Mouse (Mus musculus): ENCODE data around the gene Nnat.
"Not testable (repeated sequence)": the region's sequence is repeated elsewhere in the genome, so short reads cannot be mapped to it uniquely, and the experiment has no call there.

The Nnat gene

DNA sequence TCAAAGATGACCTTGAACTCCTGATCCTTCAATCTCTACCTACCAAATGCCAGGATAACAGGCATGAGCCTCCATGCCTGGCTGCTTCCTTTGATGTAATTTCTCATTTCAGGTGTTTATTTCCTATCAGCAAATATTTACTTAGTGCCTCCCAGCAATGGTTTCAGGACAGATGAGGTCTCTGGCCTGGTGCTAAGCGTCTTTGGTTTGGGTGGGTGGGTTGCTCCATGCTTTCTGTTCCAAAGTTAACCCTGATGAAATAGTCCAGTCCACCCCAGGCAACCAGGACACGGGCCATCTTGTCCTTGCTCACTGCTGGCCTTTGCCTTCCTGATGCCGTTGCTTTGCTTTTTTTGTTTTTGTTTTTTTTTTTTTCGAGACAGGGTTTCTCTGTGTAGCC lies 9.6 kb upstream of the Nnat start:
- no peak for DNase-seq (ENCODE audit: low spot score in 2 of 2)

GRCm38 (mm10) chr2:157552158-157552886 lies 7.6 kb upstream of the Nnat start:
- no peak for DNase-seq (ENCODE audit: low spot score in 2 of 2)

- DNase-seq (ENCODE audit: low spot score in 2 of 2) = no peak
These were observed 3.7 kb upstream of the Nnat start for GRCm38 (mm10) chr2:157556074-157556698.

- no peak for DNase-seq (ENCODE audit: low spot score in 2 of 2)
These were observed 1.8 kb upstream of the Nnat start for GRCm38 (mm10) chr2:157558051-157558450.

DNA sequence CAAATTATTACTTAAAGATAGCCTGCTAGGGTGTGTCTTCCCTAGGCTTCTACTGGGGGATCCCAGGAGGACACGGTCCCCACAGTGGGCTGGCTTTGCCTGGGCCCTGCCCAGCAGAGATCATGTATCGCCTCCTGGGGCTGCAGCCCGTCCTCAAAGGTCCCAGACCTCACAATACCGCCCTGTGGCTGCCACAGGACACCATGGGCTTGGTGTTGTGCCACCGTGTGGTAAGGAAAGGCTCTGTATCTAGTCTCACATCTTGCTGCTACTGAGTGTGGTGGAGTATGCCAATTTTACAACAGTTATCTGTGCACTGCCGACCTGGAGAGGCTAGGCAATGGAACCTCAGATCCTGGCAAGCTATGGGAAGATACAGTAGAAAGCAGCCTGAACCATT lies 1.4 kb upstream of the Nnat start:
- no peak for DNase-seq (ENCODE audit: low spot score in 2 of 2)

DNA sequence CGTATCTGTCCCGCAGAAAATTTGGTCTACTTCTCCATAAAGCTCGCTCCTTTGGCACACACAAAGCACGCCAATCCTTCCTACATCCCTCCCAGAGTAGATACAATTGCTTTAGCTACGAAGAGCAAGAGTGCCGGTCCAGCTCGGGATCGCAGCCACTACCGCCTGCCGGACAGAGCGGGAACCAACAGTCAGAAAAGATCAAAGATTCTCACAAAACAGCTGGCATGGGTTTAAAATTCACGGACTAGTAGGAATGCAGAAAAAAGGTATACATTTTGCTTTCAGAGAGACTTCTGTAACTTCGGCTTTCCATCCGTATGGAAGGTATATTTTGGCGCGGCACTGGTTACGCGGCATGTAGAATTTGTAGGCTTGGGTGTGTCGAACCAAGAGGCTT lies 438 bp upstream of the Nnat start:
- DNase-seq (ENCODE audit: low spot score in 2 of 2) = no peak

GRCm38 (mm10) chr2:157560302-157560701 lies 424 bp downstream of the Nnat start:
- DNase-seq (ENCODE audit: low spot score in 2 of 2) = no peak

GRCm38 (mm10) chr2:157561165-157561836 lies 1.4 kb downstream of the Nnat start:
- DNase-seq (ENCODE audit: low spot score in 2 of 2) = peak in 1 of 2 experiments; percentile 65

DNA sequence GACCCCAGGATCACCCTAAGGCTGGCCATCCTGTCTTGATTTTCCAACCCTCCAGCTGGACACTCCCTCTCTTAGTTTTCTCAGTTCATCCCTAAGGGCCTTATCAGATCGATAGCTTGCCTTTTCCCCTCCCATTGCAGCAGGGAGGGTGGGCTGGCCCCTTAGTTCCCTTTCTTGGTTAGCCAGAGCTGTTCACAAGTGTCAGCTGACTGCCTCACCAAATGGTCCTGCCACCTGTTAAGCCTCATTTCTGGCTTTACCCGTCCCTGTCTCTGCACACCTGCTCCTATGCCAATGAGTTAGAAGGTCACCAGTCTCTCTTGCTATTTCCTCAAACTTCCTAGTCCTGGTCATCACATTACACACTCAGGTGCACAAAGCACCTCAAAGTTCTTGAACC lies 3.2 kb downstream of the Nnat start:
- DNase-seq (ENCODE audit: low spot score in 2 of 2) = no peak

DNA sequence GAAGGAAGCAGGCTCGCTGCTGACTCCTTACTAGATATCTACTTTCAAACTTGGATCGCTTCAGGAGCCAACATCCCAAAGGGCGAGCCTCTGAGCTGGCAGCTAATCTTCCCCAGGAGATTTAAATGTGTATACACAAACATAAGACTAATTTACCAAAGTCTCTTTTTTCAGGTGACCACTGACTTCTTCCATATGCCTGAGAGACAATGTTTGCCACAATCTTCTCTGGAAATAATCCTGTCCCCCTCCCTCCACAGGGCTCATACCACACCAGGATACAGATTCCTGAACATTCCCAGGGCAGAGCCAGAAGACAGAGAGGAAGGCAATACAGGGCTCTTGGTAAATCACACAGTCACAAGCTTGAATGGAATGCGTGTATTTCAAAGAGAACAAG lies 4.8 kb downstream of the Nnat start:
- DNase-seq (ENCODE audit: low spot score in 2 of 2) = no peak

DNA sequence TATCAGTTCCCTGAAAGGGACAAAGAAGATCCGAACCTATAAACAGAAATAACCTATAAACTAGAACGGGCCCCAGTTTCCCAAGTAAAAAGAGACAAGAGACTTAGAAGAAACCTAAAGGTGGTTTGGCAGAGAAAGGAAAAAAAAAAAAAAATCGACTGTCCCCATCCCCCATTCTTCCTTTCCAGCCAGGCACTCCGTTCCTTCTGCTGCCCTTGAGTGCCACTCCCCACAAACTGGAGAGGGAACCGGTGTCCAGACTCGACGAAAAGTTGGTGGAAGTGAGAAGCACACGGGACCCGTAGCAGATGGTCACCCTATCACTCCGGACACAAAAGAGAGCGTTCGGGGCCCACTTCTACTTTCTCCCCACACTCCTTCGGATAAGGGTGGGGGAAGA lies 5.6 kb downstream of the Nnat start:
- DNase-seq (ENCODE audit: low spot score in 2 of 2) = no peak

DNA sequence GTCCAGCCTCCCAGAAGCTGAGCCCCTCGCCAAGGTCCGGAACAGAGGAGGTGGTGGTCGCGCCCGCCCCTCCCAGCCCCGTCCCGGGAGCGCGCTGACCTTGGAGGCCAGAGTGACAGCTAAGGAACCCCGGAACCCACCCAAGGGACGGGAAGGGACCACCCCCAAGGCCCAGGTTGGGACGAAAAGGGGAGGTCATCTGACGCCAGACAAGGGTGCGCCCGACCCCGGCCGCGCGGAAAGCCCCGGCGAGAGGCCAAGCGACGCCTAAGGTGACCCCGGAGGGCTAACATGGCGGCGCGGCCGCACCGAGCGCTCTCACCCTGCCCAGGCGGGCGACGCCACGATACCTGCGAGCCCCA lies 6.0 kb downstream of the Nnat start:
- no peak for DNase-seq (ENCODE audit: low spot score in 2 of 2)

DNA sequence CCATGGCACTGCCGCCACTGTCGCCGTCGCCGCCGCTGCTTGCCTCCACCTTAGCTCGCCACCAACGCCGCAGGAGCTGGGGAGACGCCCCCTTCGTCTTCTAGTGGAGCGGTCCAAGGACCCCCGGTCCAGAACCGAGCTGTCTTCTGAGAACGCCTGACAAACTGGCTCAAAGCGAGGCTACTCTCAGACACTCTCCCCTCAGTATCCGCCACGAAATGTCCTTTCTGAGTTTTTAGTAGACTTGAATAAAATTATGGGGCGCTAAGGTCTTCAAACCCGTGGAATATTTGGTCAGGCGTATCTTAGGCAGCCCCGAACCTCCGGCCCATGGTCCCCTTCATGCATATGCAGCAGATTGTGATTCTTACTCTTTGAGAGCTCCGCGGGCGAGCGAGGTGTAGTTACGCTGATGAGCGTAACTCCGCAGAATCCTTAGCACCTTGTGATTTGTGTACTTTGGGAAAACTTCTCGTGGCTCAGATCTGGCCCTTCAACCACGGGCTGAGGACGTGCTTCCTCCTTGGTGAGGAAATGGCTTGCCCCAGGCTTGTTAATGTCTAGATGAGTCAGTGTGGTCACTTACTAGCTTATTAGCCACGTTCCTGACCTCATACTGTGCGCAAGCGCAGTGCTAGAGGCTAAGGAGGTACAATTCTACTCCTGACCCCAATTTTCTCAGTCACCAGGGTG lies 6.5 kb downstream of the Nnat start:
- DNase-seq (ENCODE audit: low spot score in 2 of 2) = peak; percentile 68 to 90

DNA sequence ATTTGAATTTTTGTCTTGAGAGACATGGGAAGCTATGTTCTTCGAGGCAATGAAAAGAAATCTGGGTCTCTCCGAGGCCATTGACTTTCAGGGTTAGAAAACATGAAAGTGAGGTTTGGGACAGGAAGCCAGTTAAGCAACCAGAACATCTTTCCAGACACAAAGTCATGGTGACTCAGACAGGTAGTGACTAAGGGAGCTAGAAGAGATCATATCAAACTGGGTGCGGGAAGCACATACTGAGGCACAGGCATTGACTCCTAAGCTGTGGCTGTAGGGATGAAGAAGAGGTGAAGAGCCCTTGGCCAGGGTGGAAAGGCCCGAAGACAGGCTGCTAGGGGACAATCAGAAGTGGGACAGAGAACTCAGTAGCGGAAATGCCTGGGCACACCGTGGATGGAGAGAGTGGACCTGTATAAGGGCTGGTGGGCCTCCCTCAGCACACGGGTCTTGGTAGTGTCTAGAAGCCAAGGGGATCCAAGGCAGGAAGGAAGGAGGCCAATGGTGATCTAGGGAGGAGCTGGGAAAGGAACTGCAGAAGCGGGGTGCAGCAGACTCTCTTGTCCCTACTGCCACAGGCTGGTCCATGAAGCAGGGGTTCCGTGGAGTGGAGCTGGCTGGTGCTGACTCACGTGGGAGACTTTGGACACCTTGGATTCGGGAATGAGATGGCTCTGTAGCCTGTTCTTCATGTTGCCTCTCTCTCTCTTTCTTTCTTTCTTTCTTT lies 7.5 kb downstream of the Nnat start:
- no peak for DNase-seq (ENCODE audit: low spot score in 2 of 2)

- DNase-seq (ENCODE audit: low spot score in 2 of 2) = no peak
These were observed 9.0 kb downstream of the Nnat start for GRCm38 (mm10) chr2:157568881-157569280.

- DNase-seq (ENCODE audit: low spot score in 2 of 2) = no peak
These were observed 10.1 kb downstream of the Nnat start for GRCm38 (mm10) chr2:157569796-157570485.

- DNase-seq (ENCODE audit: low spot score in 2 of 2) = peak in 1 of 2 experiments; percentile 73
These were observed 11.4 kb downstream of the Nnat start, which contains the start of gene Blcap for GRCm38 (mm10) chr2:157571224-157571832. Blcap (minus strand) TSS chr2:157571274.

- no peak for DNase-seq (ENCODE audit: low spot score in 2 of 2)
These were observed 12.9 kb downstream of the Nnat start for GRCm38 (mm10) chr2:157572786-157573185.

DNA sequence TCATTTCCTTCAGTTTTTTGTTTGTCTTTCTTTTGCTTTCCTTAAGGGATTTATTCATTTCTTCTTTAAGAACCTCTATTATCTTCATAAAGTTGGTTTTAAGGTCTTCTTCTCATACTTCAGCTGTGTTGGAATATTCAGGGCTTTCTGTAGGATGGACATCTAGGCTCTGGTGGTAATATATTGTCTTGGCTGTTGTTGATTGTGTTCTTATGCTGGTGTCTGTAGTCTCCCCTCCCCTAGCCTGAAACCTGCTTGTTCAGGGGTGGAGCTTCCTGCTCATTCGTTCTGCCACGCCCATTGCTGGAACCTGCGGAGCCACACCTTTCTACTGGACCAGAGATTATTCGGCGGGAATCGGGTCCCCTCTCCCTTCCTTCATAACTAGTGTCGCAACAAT lies 25.5 kb downstream of the Nnat start:
- not testable (repeated sequence) for DNase-seq (ENCODE audit: low spot score in 2 of 2)

DNA sequence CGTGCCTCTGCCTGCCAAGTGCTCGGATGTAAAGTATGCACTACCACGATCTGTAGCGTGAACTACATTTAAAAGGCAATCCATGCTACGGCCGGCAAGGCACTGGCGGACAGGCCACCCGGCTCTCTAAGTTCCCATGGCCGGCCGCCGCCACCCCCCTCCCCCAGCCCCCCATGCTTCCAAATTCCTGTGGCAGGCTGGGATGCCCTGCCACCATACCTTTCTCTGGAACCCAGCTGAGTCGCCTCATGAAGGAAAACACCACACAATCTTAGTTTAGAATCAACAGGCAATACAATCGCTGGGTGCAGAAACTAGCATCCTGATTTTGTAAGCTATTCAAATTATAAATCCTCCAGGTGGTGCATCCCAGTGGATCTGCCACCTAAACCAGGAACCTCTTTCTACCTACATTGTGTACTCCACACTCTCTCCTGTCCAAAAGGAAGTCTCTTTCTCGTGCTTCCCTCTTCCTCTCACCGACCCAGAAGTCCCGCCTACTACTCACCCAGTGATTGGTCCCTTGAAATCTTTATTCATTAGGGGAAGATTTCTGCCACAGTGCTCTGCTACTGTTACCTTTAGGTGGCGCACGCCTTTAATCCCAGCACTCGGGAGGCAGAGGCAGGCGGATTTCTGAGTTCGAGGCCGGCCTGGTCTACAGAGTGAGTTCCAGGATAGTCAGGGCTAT lies 37.1 kb downstream of the Nnat start:
- no peak for DNase-seq (ENCODE audit: low spot score in 2 of 2)
